Mouse (Mus musculus): ENCODE results near the gene Tor1b.

DNA sequence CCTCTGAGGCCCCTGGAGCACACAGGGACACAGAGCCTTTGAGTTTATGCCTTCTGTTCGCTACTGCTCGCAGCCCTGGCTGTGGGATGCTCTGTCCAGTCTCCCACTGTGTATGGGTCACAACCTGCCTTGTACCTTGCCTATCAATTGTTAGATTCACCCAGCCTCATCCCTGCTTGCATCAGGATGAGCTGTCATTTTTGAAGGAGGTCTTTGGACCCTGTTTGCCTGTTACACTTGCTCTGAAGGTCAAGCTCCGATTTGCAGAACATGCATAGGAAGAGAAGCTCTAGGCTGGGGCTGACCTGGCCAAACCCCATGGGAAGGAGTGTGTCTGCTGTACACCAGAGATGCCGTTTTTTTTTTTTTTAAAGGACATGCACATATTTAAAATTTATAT lies 4.8 kb downstream of the Tor1b start:
- no peak for TF ChIP-seq POLR2A (IDR thresholded peaks at IDR 0.05; ENCODE audit: control insufficient read depth in 1 of 2, insufficient read depth in 1 of 2, low read depth in 1 of 2, low read length in 2 of 2, poor library complexity in 1 of 2)
- no peak for TF ChIP-seq SIN3A (IDR thresholded peaks at IDR 0.05; ENCODE audit: low read length)
- no peak for TF ChIP-seq USF1 (IDR thresholded peaks at IDR 0.05; ENCODE audit: low read depth, low read length)
- no peak for TF ChIP-seq MAFK (IDR thresholded peaks at IDR 0.05; ENCODE audit: borderline replicate concordance, low read depth, low read length)
- no peak for TF ChIP-seq CHD2 (IDR thresholded peaks at IDR 0.05; ENCODE audit: low read length)
- TF ChIP-seq TBP (IDR thresholded peaks at IDR 0.05; ENCODE audit: low read depth, low read length), result no peak
- TF ChIP-seq MEF2A (IDR thresholded peaks at IDR 0.05; ENCODE audit: extremely low read depth, insufficient replicate concordance, low read depth, low read length, poor library complexity, severe bottlenecking), result no peak
- no peak for TF ChIP-seq CTCF (IDR thresholded peaks at IDR 0.05 in 2 of 3, conservative IDR thresholded peaks at IDR 0.05 in 1 of 3; ENCODE audit: control insufficient read depth in 1 of 3, insufficient read depth in 1 of 3, low read depth in 2 of 3, low read length in 3 of 3, poor library complexity in 1 of 3, severe bottlenecking in 1 of 3)
- TF ChIP-seq EP300 (IDR thresholded peaks at IDR 0.05; ENCODE audit: low read depth in 1 of 2, low read length in 2 of 2), result no peak
- TF ChIP-seq MAZ (IDR thresholded peaks at IDR 0.05; ENCODE audit: low read depth, low read length), result no peak
- no peak for TF ChIP-seq USF2 (IDR thresholded peaks at IDR 0.05; ENCODE audit: borderline replicate concordance in 1 of 2, insufficient read depth in 1 of 2, low read depth in 1 of 2, low read length in 2 of 2)
